Mouse (Mus musculus) CH12.LX (cell line): ENCODE results near the gene Smad9.

Experiments
- CTCF ChIP-seq, 2 experiments: IDR thresholded peaks in 1 of 2; conservative IDR thresholded peaks in 1 of 2; 2 replicates each; pipeline ENCODE4 v1.5.1; 2011 to 2012; ENCODE audit warnings: low read depth in 2 of 2, low read length in 2 of 2, improper control_type of control experiment in 1 of 2, inconsistent platforms in 1 of 2, mild to moderate bottlenecking in 1 of 2, moderate library complexity in 1 of 2
- E2F4 ChIP-seq: IDR thresholded peaks from 2 replicates; pipeline ENCODE4 v1.6.1; 2011; ENCODE audit warnings: low read depth, low read length, improper control_type of control experiment; ENCODE audit not compliant: insufficient replicate concordance
- EP300 ChIP-seq: IDR thresholded peaks from 2 replicates; pipeline ENCODE4 v1.6.1; 2011; ENCODE audit warnings: low read length, improper control_type of control experiment
- ETS1 ChIP-seq: conservative IDR thresholded peaks from 2 replicates; pipeline ENCODE4 v1.6.1; 2012; ENCODE audit warnings: low read depth, mild to moderate bottlenecking, inconsistent platforms, low read length, improper control_type of control experiment, moderate library complexity
- GABPA ChIP-seq: IDR thresholded peaks from 2 replicates; pipeline ENCODE4 v1.6.1; 2012; ENCODE audit warnings: low read depth, low read length, improper control_type of control experiment, inconsistent platforms; ENCODE audit not compliant: insufficient replicate concordance
- MAFK ChIP-seq: IDR thresholded peaks from 2 replicates; pipeline ENCODE4 v1.6.1; 2011; ENCODE audit warnings: low read length, improper control_type of control experiment; ENCODE audit not compliant: insufficient replicate concordance
- MYC ChIP-seq: IDR thresholded peaks from 2 replicates; pipeline ENCODE4 v1.6.1; 2011; ENCODE audit warnings: low read depth, mild to moderate bottlenecking, improper control_type of control experiment, low read length
- POLR2A ChIP-seq: IDR thresholded peaks from 2 replicates; pipeline ENCODE4 v1.6.1; 2011; ENCODE audit warnings: low read depth, mild to moderate bottlenecking, improper control_type of control experiment, low read length
- POLR2AphosphoS2 ChIP-seq: IDR thresholded peaks from 2 replicates; pipeline ENCODE4 v1.6.1; 2011; ENCODE audit warnings: low read depth, low read length, improper control_type of control experiment
- SIN3A ChIP-seq: IDR thresholded peaks from 2 replicates; pipeline ENCODE4 v1.6.1; 2012; ENCODE audit warnings: low read length, improper control_type of control experiment, inconsistent platforms
- SMC3 ChIP-seq: IDR thresholded peaks from 2 replicates; pipeline ENCODE4 v1.6.1; 2011; ENCODE audit warnings: low read depth, low read length, improper control_type of control experiment
- TBP ChIP-seq: conservative IDR thresholded peaks from 2 replicates; pipeline ENCODE4 v1.6.1; 2011; ENCODE audit warnings: low read depth, low read length, improper control_type of control experiment
- UBTF ChIP-seq: IDR thresholded peaks from 2 replicates; pipeline ENCODE4 v1.6.1; 2012; ENCODE audit warnings: low read depth, mild to moderate bottlenecking, inconsistent platforms, low read length, improper control_type of control experiment, moderate library complexity

DNA sequence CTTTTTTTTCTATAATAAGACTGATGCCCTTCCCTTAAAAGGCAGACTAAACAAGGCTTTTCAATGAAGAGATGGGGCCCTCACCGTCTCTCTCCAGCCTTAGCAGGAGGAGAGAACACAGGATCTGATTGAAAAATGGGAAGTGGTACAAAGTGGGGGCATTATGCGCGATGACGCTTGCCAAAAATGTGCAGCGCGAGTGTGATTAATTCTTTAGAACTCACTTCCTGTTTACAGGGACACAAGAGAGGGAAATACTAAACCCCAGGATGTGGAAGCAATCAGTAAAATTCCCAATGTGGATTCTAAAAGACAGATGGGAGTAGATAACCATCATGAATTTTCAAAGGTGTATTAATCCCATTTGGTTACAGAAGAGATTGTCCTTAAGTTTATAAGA, 59.2 kb downstream of the Smad9 start:
- TF ChIP-seq E2F4 (no peak), CTCF (conservative IDR thresholded peaks at IDR 0.05 in 1 of 2, IDR thresholded peaks at IDR 0.05 in 1 of 2; ENCODE audit: low read depth in 2 of 2, low read length in 2 of 2) (no peak), TBP (no peak), UBTF (no peak), SIN3A (no peak), EP300 (no peak), SMC3 (no peak), MAFK (no peak), GABPA (no peak), POLR2A (no peak), ETS1 (no peak), POLR2AphosphoS2 (no peak), MYC (no peak)
